Mouse (Mus musculus) testis, adult 2 months (tissue): ENCODE results near the gene Gm20388.

Source experiments
- CTCF ChIP-seq: fragments of 200-500 bp; IDR thresholded peaks from 2 replicates; pipeline ENCODE4 v1.5.1; 2012; ENCODE audit warnings: low read depth, mild to moderate bottlenecking, inconsistent platforms, low read length, moderate library complexity; ENCODE audit not compliant: control insufficient read depth, insufficient read depth, insufficient replicate concordance
- POLR2A ChIP-seq: fragments of 200-500 bp; IDR thresholded peaks from 2 replicates; pipeline ENCODE4 v1.6.1; 2012; ENCODE audit warnings: low read depth, mild to moderate bottlenecking, inconsistent platforms, low read length, moderate library complexity; ENCODE audit not compliant: control insufficient read depth

- TF ChIP-seq CTCF, result no peak
- TF ChIP-seq POLR2A, result no peak
Measured at GRCm38 (mm10) chr8:120213229-120213628, 302.6 kb downstream of the Gm20388 start.
